Mouse (Mus musculus) intestine, postnatal 0 days (tissue): ENCODE measurements around the gene Ell. TPM values are rescaled to one million over a fixed set of nuclear protein-coding genes. Genes with fewer than 3 reads are reported as not detected.

Experiments
- ATAC-seq: fragments of 200-750 bp; cut with Nextera tagmentation; 2 replicates; pipeline ENCODE4 v1.8.0; 2017; ENCODE audit warnings: mild to moderate bottlenecking, moderate TSS enrichment, moderate library complexity
- H3K27ac ChIP-seq: fragments of 300-500 bp; sonication (generic); 2 replicates; pipeline ENCODE4 v1.5.1; 2014; ENCODE audit warnings: mild to moderate bottlenecking, low read depth, low read length, moderate library complexity
- H3K27me3 ChIP-seq: fragments of 300-500 bp; sonication (generic); replicated peaks from 2 replicates; pipeline ENCODE4 v1.6.1; 2014; ENCODE audit warnings: low read length, mixed read lengths; ENCODE audit not compliant: control insufficient read depth, insufficient read depth
- H3K36me3 ChIP-seq: fragments of 300-500 bp; sonication (generic); 2 replicates; pipeline ENCODE4 v1.6.1; 2014; ENCODE audit warnings: mild to moderate bottlenecking, moderate library complexity; ENCODE audit not compliant: control insufficient read depth, insufficient read depth
- H3K4me1 ChIP-seq: fragments of 300-500 bp; sonication (generic); replicated peaks from 2 replicates; pipeline ENCODE4 v1.6.1; 2014; ENCODE audit warnings: antibody characterized with exemption, low read length, mixed read lengths; ENCODE audit not compliant: control insufficient read depth, insufficient read depth
- H3K4me2 ChIP-seq: fragments of 300-500 bp; sonication (generic); replicated peaks from 2 replicates; pipeline ENCODE4 v1.6.1; 2014; ENCODE audit warnings: low read depth, mild to moderate bottlenecking, moderate library complexity
- H3K4me3 ChIP-seq: fragments of 300-500 bp; sonication (generic); 2 replicates; pipeline ENCODE4 v1.5.1; 2014; ENCODE audit warnings: low read depth, low read length
- H3K9ac ChIP-seq: fragments of 300-500 bp; sonication (generic); 2 replicates; pipeline ENCODE4 v1.6.1; 2014; ENCODE audit warnings: mild to moderate bottlenecking, low read depth, low read length
- H3K9me3 ChIP-seq: fragments of 300-500 bp; sonication (generic); 2 replicates; pipeline ENCODE4 v1.6.1; 2016; ENCODE audit warnings: mixed run types; ENCODE audit not compliant: control insufficient read depth
- CTCF ChIP-seq: sonication (generic); IDR thresholded peaks from 2 replicates; pipeline ENCODE4 v1.5.1; 2016; ENCODE audit warnings: low read depth, mild to moderate bottlenecking, control low read depth, antibody characterized with exemption, moderate library complexity
- WGBS: fragments of 180-500 bp; shearing (Covaris S2); extraction: QIAGEN DNeasy Blood & Tissue Kit; methylation state at CpG from one replicate; pipeline ENCODE4 v1.1.7; 2014; 5-methylcytosine and 5-hydroxymethylcytosine counted together
- polyA plus RNA-seq: library from polyadenylated mRNA; unstranded; fragments of >200 nt; fragmentation: Nextera tagmentation; extraction: Ambion mirVana; gene quantifications from 2 replicates; pipeline ENCODE4 v1.2.1, GENCODE M21; 2015

Gene Ell
- polyA plus RNA-seq, 1 experiment from 2014 or later: 13.0 TPM

GRCm38 (mm10) chr8:70501820-70502529 lies 37.3 kb upstream of the Ell start:
- Histone ChIP-seq H3K4me1 (no peaks in the 10 kb centered on the region; the same call in 1 of the 2 replicates), H3K9ac (no peak overlapping the region), H3K4me2 (no peak overlapping the region; the same call in 1 of the 2 replicates), H3K27ac (no peak overlapping the region), H3K9me3 (no peaks in the 10 kb centered on the region), H3K27me3 (peaks cover 43% of the 10 kb centered on the region), H3K36me3 (0 out of 2 replicates have a peak, but pooled peaks cover 13% of the 10 kb centered on the region), H3K4me3 (no peak overlapping the region)
- TF ChIP-seq CTCF: no peak
- WGBS: 19% methylated on average over 23 of the region's 23 CpGs
- ATAC-seq: no peak

GRCm38 (mm10) chr8:70502540-70502939 lies 36.7 kb upstream of the Ell start:
- no peak for TF ChIP-seq CTCF
- Histone ChIP-seq H3K36me3 (peaks cover 19% of the 10 kb centered on the region; the same call in 1 of the 2 replicates), H3K9me3 (no peaks in the 10 kb centered on the region), H3K4me1 (no peaks in the 10 kb centered on the region; the same call in 1 of the 2 replicates), H3K27ac (no peak overlapping the region), H3K4me2 (no peak overlapping the region; the same call in 1 of the 2 replicates), H3K9ac (no peak overlapping the region), H3K4me3 (no peak overlapping the region), H3K27me3 (peaks cover 38% of the 10 kb centered on the region)
- ATAC-seq: no peak
- 42% methylated on average over 12 of the region's 12 CpGs for WGBS

DNA sequence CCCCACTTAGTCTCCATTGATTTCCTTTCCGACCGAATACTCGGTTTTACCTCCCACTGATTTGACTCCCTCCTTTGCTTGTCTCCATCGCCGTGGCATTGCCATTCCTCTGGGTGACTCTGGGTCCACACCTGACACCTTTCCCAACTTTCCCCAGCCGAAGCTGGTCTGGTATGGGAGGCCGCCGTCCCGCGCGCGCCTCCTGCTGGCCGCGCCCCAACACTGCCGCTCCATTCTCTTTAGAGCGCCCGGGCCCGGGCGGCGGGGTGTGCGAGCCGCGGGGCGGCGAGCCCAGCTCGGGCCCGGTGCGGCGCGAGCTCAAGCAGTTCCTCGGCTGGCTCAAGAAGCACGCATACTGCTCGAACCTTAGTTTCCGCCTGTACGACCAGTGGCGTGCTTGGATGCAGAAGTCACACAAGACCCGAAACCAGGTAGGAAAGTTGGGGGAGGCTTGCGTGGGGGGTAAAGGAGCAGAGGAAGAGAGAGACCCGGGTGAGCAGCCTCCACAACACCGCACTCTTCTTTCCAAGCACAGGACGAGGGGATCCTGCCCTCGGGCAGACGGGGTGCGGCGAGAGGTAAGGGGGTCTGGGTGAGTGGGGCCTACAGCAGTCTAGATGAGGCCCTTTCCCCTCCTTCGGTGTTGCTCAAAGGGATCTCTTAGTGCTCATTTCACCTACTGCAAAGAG lies 36.1 kb upstream of the Ell start:
- Histone ChIP-seq H3K36me3 (peaks cover 25% of the 10 kb centered on the region; the same call in 1 of the 2 replicates), H3K4me3 (no peak overlapping the region), H3K4me1 (no peaks in the 10 kb centered on the region; the same call in 1 of the 2 replicates), H3K27ac (no peak overlapping the region), H3K27me3 (peaks cover 35% of the 10 kb centered on the region), H3K9ac (no peak overlapping the region), H3K9me3 (no peaks in the 10 kb centered on the region), H3K4me2 (no peak overlapping the region)
- TF ChIP-seq CTCF: peak; percentile 92
- 19% methylated on average over 46 of the region's 46 CpGs for WGBS
- ATAC-seq: peak; percentile 18; the same call in 1 of the 2 replicates

DNA sequence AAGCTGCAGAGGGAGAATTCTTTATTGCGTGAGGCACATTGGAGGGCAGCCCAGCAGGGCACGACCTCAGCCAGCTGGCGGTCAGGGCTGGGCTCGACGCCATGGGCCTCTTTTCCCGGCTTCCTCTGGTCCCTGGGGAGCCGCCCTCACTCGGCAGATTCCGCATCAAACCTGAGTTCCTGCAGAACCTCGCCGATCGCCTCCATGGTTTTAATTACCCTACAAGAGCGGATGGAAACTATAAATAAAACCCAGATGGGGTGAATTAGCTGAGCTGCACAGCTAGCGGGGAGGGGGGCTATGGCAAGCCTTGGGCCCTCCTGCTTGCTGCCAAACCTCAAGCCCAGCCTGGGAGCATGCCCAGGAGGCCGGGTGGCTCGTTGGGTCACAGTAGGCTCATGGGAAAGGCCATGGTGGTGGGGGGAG lies 35.0 kb upstream of the Ell start:
- H3K4me1 ChIP-seq: no peaks in the 10 kb centered on the region; the same call in none of the 2 replicates
- WGBS: 69% methylated on average over 16 of the region's 16 CpGs
- no peak overlapping the region for H3K4me3 ChIP-seq
- H3K27me3 ChIP-seq: peaks cover 24% of the 10 kb centered on the region
- TF ChIP-seq CTCF: no peak
- H3K36me3 ChIP-seq: peaks cover 25% of the 10 kb centered on the region; the same call in 1 of the 2 replicates
- no peak overlapping the region for H3K9ac ChIP-seq
- no peak overlapping the region for H3K4me2 ChIP-seq
- ATAC-seq: no peak
- H3K9me3 ChIP-seq: no peaks in the 10 kb centered on the region
- no peak overlapping the region for H3K27ac ChIP-seq

DNA sequence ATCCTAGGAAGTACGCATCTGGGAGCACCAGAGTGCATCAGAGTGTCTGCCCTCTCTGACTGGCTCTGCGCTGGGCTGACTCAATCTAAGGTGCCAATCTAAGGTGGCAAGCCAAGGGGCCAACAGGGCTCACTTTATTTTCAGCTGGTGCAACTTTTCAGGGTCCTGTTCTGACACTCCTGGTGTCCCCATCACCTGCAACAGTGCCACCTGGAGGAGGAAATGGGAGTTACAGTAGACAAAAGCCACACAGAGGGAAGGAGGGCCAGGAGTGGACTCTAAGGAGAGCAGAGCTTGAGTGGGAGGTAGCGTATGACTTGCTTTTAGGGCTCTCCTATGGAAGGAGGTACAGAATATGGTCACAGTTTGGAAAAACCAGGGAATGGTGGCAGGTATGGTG lies 34.4 kb upstream of the Ell start:
- no peak overlapping the region for H3K4me2 ChIP-seq
- ATAC-seq: no peak
- TF ChIP-seq CTCF: peak; percentile 93

GRCm38 (mm10) chr8:70505698-70506327 lies 33.4 kb upstream of the Ell start:
- H3K36me3 ChIP-seq: peaks cover 25% of the 10 kb centered on the region; the same call in 1 of the 2 replicates
- H3K27me3 ChIP-seq: peaks cover 12% of the 10 kb centered on the region; the same call in 1 of the 2 replicates
- 0 out of 2 replicates have a peak overlapping the region, but pooled peaks have one; percentile 81 for H3K27ac ChIP-seq
- 35% methylated on average over 32 of the region's 32 CpGs for WGBS
- H3K9me3 ChIP-seq: no peaks in the 10 kb centered on the region
- no peaks in the 10 kb centered on the region; the same call in none of the 2 replicates for H3K4me1 ChIP-seq
- H3K4me3 ChIP-seq: peak overlapping the region; percentile 59
- peak overlapping the region; percentile 82 for H3K4me2 ChIP-seq
- no peak for TF ChIP-seq CTCF
- H3K9ac ChIP-seq: peak overlapping the region; percentile 60
- no peak for ATAC-seq

More for the DNA sequence above, 34.4 kb upstream of the Ell start:
- Histone ChIP-seq H3K9ac (no peak overlapping the region), H3K27me3 (peaks cover 19% of the 10 kb centered on the region), H3K9me3 (no peaks in the 10 kb centered on the region), H3K27ac (no peak overlapping the region), H3K4me3 (no peak overlapping the region), H3K36me3 (peaks cover 25% of the 10 kb centered on the region; the same call in 1 of the 2 replicates), H3K4me1 (no peaks in the 10 kb centered on the region; the same call in none of the 2 replicates)
- WGBS: 88% methylated on average over 3 of the region's 3 CpGs
